Mouse (Mus musculus) hindbrain, embryonic 15.5 days (tissue): ENCODE measurements at regions not wholly inside any gene's neighbourhood (a gene's known extent, or its start where the extent isn't known, plus 50 kb on each side); places are given as distances from the start of the nearest gene placed in this dataset.

ENCODE experiments used
- ATAC-seq: fragments of 200-750 bp; cut with Nextera tagmentation; 2 replicates; pipeline ENCODE4 v1.8.0; 2017; ENCODE audit warnings: low read depth, moderate number of reproducible peaks, moderate TSS enrichment; ENCODE audit not compliant: low FRiP score
- H3K27ac ChIP-seq: fragments of 300-500 bp; sonication (generic); replicated peaks from 2 replicates; pipeline ENCODE4 v1.5.1; 2015; ENCODE audit warnings: mild to moderate bottlenecking, inconsistent platforms
- H3K27me3 ChIP-seq: fragments of 300-500 bp; sonication (generic); 2 replicates; pipeline ENCODE4 v1.6.1; 2015; ENCODE audit warnings: control low read depth, inconsistent platforms
- H3K36me3 ChIP-seq: fragments of 300-500 bp; sonication (generic); 2 replicates; pipeline ENCODE4 v1.6.1; 2015; ENCODE audit warnings: control low read depth, inconsistent platforms
- H3K4me1 ChIP-seq: fragments of 300-500 bp; sonication (generic); replicated peaks from 2 replicates; pipeline ENCODE4 v1.6.1; 2015; ENCODE audit warnings: control low read depth, inconsistent platforms
- H3K4me2 ChIP-seq: fragments of 300-500 bp; sonication (generic); 2 replicates; pipeline ENCODE4 v1.6.1; 2015; ENCODE audit warnings: moderate library complexity, mild to moderate bottlenecking, inconsistent platforms
- H3K4me3 ChIP-seq: fragments of 300-500 bp; sonication (generic); 2 replicates; pipeline ENCODE4 v1.5.1; 2015; ENCODE audit warnings: mild to moderate bottlenecking, inconsistent platforms
- H3K9ac ChIP-seq: fragments of 300-500 bp; sonication (generic); 2 replicates; pipeline ENCODE4 v1.6.1; 2015; ENCODE audit warnings: inconsistent platforms
- H3K9me3 ChIP-seq: fragments of 300-500 bp; sonication (generic); 2 replicates; pipeline ENCODE4 v1.6.1; 2016; ENCODE audit warnings: control low read depth, inconsistent platforms
- WGBS: fragments of 180-500 bp; shearing (Covaris S2); methylation state at CpG from one replicate; pipeline ENCODE4 v1.1.7; 2015; 5-methylcytosine and 5-hydroxymethylcytosine counted together

DNA sequence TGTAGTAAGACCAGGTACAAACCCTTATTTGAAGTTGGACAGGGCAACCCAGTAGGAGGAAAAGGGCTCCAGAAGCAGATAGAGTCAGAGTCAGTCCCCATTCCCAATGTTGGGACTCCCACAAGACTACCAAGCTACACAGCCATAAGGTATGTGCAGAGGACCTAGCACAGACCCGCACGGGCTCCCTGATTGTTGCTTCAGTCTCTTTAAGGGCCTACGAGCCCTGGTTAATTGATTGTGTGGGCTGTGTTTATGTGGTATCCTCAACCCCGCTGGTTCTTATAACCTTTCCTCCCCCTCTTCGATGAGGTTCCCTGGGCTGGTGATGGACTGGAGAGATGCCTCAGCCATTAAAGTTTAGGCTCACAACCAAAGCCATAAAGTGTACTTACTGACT is 431.6 kb downstream of the 9330182O14Rik start:
- no peaks in the 10 kb centered on the region for H3K36me3 ChIP-seq
- no peak overlapping the region for H3K9ac ChIP-seq
- H3K27me3 ChIP-seq, result no peaks in the 10 kb centered on the region
- no peak overlapping the region for H3K27ac ChIP-seq
- H3K4me3 ChIP-seq, result no peak overlapping the region
- H3K4me1 ChIP-seq, result 0 out of 2 replicates have a peak, but pooled peaks cover 4% of the 10 kb centered on the region
- WGBS, result 81% methylated on average over 5 of the region's 5 CpGs
- H3K4me2 ChIP-seq, result no peak overlapping the region
- ATAC-seq, result no peak
- H3K9me3 ChIP-seq, result no peaks in the 10 kb centered on the region

DNA sequence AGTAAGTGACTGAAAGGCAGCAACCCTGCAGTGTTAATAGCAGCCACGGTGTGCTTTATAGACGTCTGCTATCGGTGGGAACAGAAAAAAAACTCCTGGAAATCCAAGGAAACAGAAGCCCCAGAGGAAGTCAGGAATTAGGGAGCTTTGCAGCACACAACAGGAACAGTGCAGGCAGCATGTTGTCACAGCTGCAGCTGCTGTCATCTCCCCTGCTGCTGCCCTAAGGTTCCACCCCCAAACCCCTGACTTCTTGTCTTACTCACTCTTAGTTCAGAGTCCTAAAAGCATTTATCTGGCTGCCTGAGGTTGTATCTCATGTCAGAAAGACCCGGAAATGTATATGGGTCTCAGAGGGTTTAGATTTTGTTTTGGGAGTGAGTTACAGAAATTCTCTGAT is 432.3 kb downstream of the 9330182O14Rik start:
- Histone ChIP-seq H3K9ac (no peak overlapping the region), H3K4me1 (0 out of 2 replicates have a peak, but pooled peaks cover 4% of the 10 kb centered on the region), H3K9me3 (no peaks in the 10 kb centered on the region), H3K36me3 (no peaks in the 10 kb centered on the region), H3K27me3 (no peaks in the 10 kb centered on the region), H3K27ac (no peak overlapping the region), H3K4me2 (no peak overlapping the region), H3K4me3 (no peak overlapping the region)
- WGBS, result 16% methylated on average over 4 of the region's 4 CpGs
- no peak for ATAC-seq

DNA sequence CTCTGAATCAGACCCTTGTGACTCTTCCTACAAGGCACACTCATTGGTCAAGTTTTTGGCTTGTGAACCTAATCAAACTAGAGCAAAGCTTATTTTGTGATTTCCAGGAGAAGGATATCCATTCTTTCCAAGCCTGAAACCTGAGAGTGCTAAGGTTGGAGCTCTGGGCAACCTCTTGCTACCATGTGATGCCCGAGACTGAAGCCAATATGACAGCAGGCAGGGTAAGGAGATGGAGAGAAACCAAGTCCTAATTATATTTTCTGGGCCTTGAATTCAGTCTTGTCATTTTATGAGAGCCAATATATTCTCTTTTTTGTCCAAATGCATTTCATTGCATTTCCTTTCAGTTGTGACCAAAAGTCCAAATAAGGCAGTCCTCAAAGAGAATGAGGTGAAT is 434.5 kb downstream of the 9330182O14Rik start:
- Histone ChIP-seq H3K4me3 (no peak overlapping the region), H3K36me3 (no peaks in the 10 kb centered on the region), H3K4me1 (0 out of 2 replicates have a peak, but pooled peaks cover 4% of the 10 kb centered on the region), H3K4me2 (no peak overlapping the region), H3K27me3 (no peaks in the 10 kb centered on the region), H3K27ac (no peak overlapping the region), H3K9ac (no peak overlapping the region), H3K9me3 (no peaks in the 10 kb centered on the region)
- 87% methylated on average over 1 of the region's 1 CpGs for WGBS
- ATAC-seq, result no peak
